Mouse (Mus musculus) neural tube, embryonic 12.5 days (tissue): ENCODE results near the gene Adipoq. TPM values are rescaled to one million over a fixed set of nuclear protein-coding genes. Genes with fewer than 3 reads are reported as not detected.

Source experiments
- ATAC-seq: fragments of 200-750 bp; cut with Nextera tagmentation; 2 replicates; pipeline ENCODE4 v1.8.0; 2017; ENCODE audit warnings: low read depth, mild to moderate bottlenecking, moderate TSS enrichment, moderate library complexity; ENCODE audit not compliant: low FRiP score
- H3K27ac ChIP-seq: fragments of 300-500 bp; sonication (generic); 2 replicates; pipeline ENCODE4 v1.5.1; 2016
- H3K27me3 ChIP-seq: fragments of 300-500 bp; sonication (generic); replicated peaks from 2 replicates; pipeline ENCODE4 v1.6.1; 2016; ENCODE audit warnings: mild to moderate bottlenecking
- H3K36me3 ChIP-seq: fragments of 300-500 bp; sonication (generic); 2 replicates; pipeline ENCODE4 v1.6.1; 2016; ENCODE audit warnings: mild to moderate bottlenecking
- H3K4me1 ChIP-seq: fragments of 300-500 bp; sonication (generic); 2 replicates; pipeline ENCODE4 v1.6.1; 2016
- H3K4me2 ChIP-seq: fragments of 300-500 bp; sonication (generic); replicated peaks from 2 replicates; pipeline ENCODE4 v1.6.1; 2016; ENCODE audit warnings: mild to moderate bottlenecking
- H3K4me3 ChIP-seq: fragments of 300-500 bp; sonication (generic); 2 replicates; pipeline ENCODE4 v1.5.1; 2016
- H3K9ac ChIP-seq: fragments of 300-500 bp; sonication (generic); 2 replicates; pipeline ENCODE4 v1.6.1; 2016; ENCODE audit warnings: mild to moderate bottlenecking
- H3K9me3 ChIP-seq: fragments of 300-500 bp; sonication (generic); 2 replicates; pipeline ENCODE4 v1.6.1; 2016; ENCODE audit warnings: mild to moderate bottlenecking
- whole genome bisulfite sequencing: fragments of 180-500 bp; shearing (Covaris S2); methylation state at CpG from one replicate; pipeline ENCODE4 v1.1.7; 2016; 5-methylcytosine and 5-hydroxymethylcytosine counted together
- polyA plus RNA-seq: library from polyadenylated mRNA; unstranded; fragments of >200 nt; fragmentation: Nextera tagmentation; extraction: Ambion mirVana; gene quantifications from 2 replicates; pipeline ENCODE4 v1.2.1, GENCODE M21; 2016

Adipoq gene
- polyA plus RNA-seq, 1 experiment from 2014 or later, result not detected

GRCm38 (mm10) chr16:23107231-23107942 lies 38.9 kb upstream of the Adipoq start, which contains the start of gene Eif4a2:
Eif4a2 (plus strand) TSS chr16:23107444.
- Histone ChIP-seq H3K4me1 (peaks cover 22% of the 10 kb centered on the region), H3K27me3 (no peaks in the 10 kb centered on the region), H3K4me2 (peak within 1 kb of the TSS; percentile 92), H3K9me3 (no peaks in the 10 kb centered on the region), H3K9ac (peak within 1 kb of the TSS; percentile 96), H3K27ac (peak within 1 kb of the TSS; percentile 93), H3K4me3 (peak within 1 kb of the TSS; percentile 77), H3K36me3 (peaks cover 31% of the 10 kb centered on the region)
- ATAC-seq, result peak; percentile 88
- WGBS, result under 1% methylated on average over 71 of the region's 71 CpGs

DNA sequence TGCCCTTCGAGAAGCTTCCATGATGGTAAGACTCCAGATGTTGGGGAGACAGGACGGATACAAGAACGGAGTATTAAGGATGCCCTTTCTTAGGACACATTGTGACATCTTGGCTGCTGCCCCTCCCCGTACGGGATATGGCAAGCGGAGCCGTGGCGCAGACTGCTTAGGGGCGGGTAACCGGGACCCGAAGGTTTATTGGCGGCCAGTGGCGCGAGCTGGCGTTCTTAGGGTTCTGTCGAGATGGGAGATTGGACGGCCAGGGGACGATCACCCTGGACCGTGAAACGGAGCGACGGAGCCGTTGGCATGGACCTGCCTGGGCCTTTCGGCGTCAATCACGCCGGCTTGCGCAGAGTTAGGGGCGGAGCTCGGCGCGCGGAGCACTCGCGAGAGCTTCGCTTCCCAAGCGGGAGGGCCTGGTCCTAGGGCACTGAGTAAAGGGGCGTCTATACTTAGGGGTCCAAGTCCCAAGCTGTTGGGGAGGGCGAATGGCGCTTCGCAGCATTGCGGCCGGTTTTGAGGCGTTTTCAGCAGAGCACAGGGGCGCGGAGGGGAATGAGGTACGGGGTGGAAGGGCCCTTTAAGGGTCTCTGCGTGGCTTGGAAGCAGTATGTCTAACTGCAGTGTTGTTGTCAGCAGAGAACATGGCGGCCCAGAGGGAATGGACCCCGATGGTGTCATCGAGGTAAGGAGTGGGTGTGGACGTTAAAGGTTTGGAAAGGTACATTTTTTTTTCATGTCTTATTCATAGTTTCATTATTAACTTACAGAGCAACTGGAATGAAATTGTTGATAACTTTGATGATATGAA lies 38.2 kb upstream of the Adipoq start:
- under 1% methylated on average over 52 of the region's 52 CpGs for WGBS
- Histone ChIP-seq H3K27ac (peak overlapping the region; percentile 93), H3K36me3 (peaks cover 38% of the 10 kb centered on the region), H3K4me2 (peak overlapping the region; percentile 92), H3K4me3 (peak overlapping the region; percentile 77), H3K4me1 (peaks cover 17% of the 10 kb centered on the region), H3K9me3 (no peaks in the 10 kb centered on the region), H3K9ac (peak overlapping the region; percentile 96), H3K27me3 (no peaks in the 10 kb centered on the region)
- ATAC-seq, result peak; percentile 94

DNA sequence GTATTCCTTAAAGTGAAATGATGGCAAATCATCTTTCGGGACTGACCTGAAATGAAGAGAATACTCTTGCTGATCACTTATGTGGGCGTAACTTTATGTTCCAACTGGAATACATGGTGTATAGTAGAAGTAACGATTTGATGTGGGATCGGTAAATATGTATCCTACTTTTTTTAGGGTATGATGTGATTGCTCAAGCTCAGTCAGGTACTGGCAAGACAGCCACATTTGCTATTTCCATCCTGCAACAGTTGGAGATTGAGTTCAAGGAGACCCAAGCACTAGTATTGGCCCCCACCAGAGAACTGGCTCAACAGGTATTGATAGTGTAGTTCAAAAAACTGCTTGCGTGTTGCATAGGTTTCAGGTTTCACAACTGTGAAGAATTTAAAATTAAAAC lies 37.4 kb upstream of the Adipoq start:
- WGBS, result 5% methylated on average over 5 of the region's 5 CpGs
- H3K27ac ChIP-seq, result 0 out of 2 replicates have a peak overlapping the region, but pooled peaks have one; percentile 26
- H3K36me3 ChIP-seq, result peaks cover 41% of the 10 kb centered on the region
- peak overlapping the region; percentile 92 for H3K4me2 ChIP-seq
- no peaks in the 10 kb centered on the region for H3K9me3 ChIP-seq
- no peak for ATAC-seq
- H3K4me1 ChIP-seq, result peaks cover 17% of the 10 kb centered on the region
- H3K4me3 ChIP-seq, result peak overlapping the region; percentile 77
- H3K27me3 ChIP-seq, result no peaks in the 10 kb centered on the region
- H3K9ac ChIP-seq, result peak overlapping the region; percentile 96

DNA sequence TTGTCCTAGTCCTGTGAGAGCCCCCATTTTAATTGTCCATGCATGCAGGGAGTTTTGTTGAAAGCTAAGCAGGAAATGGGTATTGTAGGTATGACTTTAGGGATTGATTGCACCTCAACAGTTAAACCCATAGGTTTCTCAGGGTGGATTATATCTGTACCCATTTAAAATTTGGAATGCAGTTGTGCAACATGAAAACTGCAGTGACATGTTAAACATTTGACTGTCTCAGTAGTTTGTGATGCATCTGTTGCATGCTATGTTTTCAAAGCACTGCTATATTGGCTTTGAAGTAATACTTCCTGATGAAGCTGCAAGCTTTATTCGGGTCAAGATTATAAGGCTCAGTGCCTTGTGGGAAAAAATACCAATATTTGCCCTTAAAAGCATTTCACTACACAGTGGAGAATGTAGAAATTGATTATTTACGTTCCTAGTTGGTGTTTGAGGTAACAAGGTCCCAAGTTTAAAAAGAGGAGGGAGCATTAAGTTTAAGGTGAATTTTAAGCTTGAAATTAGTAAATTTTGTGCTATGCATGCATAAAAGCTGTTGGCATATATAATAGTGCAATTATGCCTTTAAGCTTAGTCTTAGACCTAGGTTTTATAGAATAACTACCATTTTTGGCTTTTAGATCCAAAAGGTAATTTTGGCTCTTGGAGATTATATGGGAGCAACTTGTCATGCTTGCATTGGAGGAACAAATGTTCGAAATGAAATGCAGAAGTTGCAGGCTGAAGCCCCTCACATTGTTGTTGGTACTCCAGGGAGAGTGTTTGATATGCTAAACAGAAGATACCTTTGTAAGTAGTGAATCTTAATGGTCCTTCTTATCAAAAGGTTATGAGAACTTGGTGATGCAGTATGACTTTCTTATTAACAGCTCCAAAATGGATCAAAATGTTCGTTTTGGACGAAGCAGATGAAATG lies 36.7 kb upstream of the Adipoq start:
- Histone ChIP-seq H3K4me3 (peak overlapping the region; percentile 77), H3K4me1 (peaks cover 17% of the 10 kb centered on the region), H3K36me3 (peaks cover 47% of the 10 kb centered on the region), H3K9ac (peak overlapping the region; percentile 96), H3K9me3 (no peaks in the 10 kb centered on the region), H3K27me3 (no peaks in the 10 kb centered on the region), H3K27ac (no peak overlapping the region), H3K4me2 (peak overlapping the region; percentile 92)
- no peak for ATAC-seq
- 62% methylated on average over 5 of the region's 5 CpGs for WGBS

GRCm38 (mm10) chr16:23112348-23112747 lies 34.0 kb upstream of the Adipoq start:
- Histone ChIP-seq H3K27ac (no peak overlapping the region), H3K9ac (no peak overlapping the region), H3K4me2 (no peak overlapping the region), H3K4me1 (peaks cover 17% of the 10 kb centered on the region), H3K27me3 (no peaks in the 10 kb centered on the region), H3K9me3 (no peaks in the 10 kb centered on the region), H3K4me3 (no peak overlapping the region), H3K36me3 (peaks cover 56% of the 10 kb centered on the region)
- 83% methylated on average over 12 of the region's 12 CpGs for WGBS
- ATAC-seq, result no peak

DNA sequence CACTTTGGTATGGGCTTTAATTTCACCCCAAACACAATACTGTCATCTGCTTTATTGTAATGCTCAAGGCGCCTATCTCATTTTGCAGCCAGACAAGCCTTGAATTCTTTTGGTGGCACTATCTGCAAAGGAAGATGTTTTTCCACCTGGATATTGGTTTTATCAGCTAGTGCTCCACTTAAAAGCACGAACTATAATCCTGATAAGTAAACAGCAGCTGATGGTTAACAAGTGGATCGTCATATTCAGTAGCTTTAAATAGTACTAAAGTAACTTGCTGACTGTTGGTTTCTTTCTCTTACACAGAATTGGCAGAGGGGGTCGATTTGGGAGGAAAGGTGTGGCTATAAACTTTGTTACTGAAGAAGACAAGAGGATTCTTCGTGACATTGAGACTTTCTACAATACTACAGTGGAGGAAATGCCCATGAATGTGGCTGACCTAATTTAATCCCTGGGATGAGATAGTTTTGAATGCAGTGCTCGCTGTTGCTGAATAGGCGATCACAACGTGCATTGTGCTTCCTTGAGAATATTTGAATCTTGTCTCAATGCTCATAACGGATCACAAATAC lies 33.4 kb upstream of the Adipoq start:
- no peaks in the 10 kb centered on the region for H3K27me3 ChIP-seq
- no peak overlapping the region for H3K27ac ChIP-seq
- H3K4me3 ChIP-seq, result no peak overlapping the region
- H3K36me3 ChIP-seq, result peaks cover 56% of the 10 kb centered on the region
- ATAC-seq, result no peak
- peaks cover 17% of the 10 kb centered on the region for H3K4me1 ChIP-seq
- H3K9ac ChIP-seq, result no peak overlapping the region
- 57% methylated on average over 9 of the region's 9 CpGs for WGBS
- H3K4me2 ChIP-seq, result no peak overlapping the region
- H3K9me3 ChIP-seq, result no peaks in the 10 kb centered on the region

- no peak for ATAC-seq
- no peak overlapping the region for H3K27ac ChIP-seq
- H3K4me2 ChIP-seq, result no peak overlapping the region
These were observed 32.4 kb upstream of the Adipoq start for GRCm38 (mm10) chr16:23113903-23114302.

GRCm38 (mm10) chr16:23114339-23115171 lies 31.8 kb upstream of the Adipoq start:
- ATAC-seq, result no peak
- H3K4me3 ChIP-seq, result no peak overlapping the region
- H3K27ac ChIP-seq, result no peak overlapping the region
- no peak overlapping the region for H3K4me2 ChIP-seq
- H3K4me1 ChIP-seq, result peaks cover 7% of the 10 kb centered on the region
- no peaks in the 10 kb centered on the region for H3K27me3 ChIP-seq
- H3K9ac ChIP-seq, result no peak overlapping the region
- no peaks in the 10 kb centered on the region for H3K9me3 ChIP-seq
- WGBS, result 63% methylated on average over 5 of the region's 5 CpGs
- peaks cover 53% of the 10 kb centered on the region for H3K36me3 ChIP-seq

More at GRCm38 (mm10) chr16:23113903-23114302, 32.4 kb upstream of the Adipoq start:
- H3K4me1 ChIP-seq, result peaks cover 14% of the 10 kb centered on the region
- H3K36me3 ChIP-seq, result peaks cover 55% of the 10 kb centered on the region
- H3K27me3 ChIP-seq, result no peaks in the 10 kb centered on the region
- no peak overlapping the region for H3K9ac ChIP-seq
- H3K4me3 ChIP-seq, result no peak overlapping the region
- H3K9me3 ChIP-seq, result no peaks in the 10 kb centered on the region

GRCm38 (mm10) chr16:23115486-23115885 lies 30.9 kb upstream of the Adipoq start:
- no peaks in the 10 kb centered on the region for H3K27me3 ChIP-seq
- no peak overlapping the region for H3K9ac ChIP-seq
- H3K4me2 ChIP-seq, result no peak overlapping the region
- H3K4me3 ChIP-seq, result no peak overlapping the region
- 88% methylated on average over 3 of the region's 3 CpGs for WGBS
- H3K9me3 ChIP-seq, result no peaks in the 10 kb centered on the region
- peaks cover 52% of the 10 kb centered on the region for H3K36me3 ChIP-seq
- no peak overlapping the region for H3K27ac ChIP-seq
- ATAC-seq, result no peak
- peaks cover 4% of the 10 kb centered on the region; the same call in 1 of the 2 replicates for H3K4me1 ChIP-seq

GRCm38 (mm10) chr16:23117173-23117572 lies 29.2 kb upstream of the Adipoq start:
- no peak for ATAC-seq
- H3K9me3 ChIP-seq, result no peaks in the 10 kb centered on the region
- 70% methylated on average over 4 of the region's 4 CpGs for WGBS
- H3K4me1 ChIP-seq, result no peaks in the 10 kb centered on the region
- H3K36me3 ChIP-seq, result peaks cover 56% of the 10 kb centered on the region
- no peaks in the 10 kb centered on the region for H3K27me3 ChIP-seq
- H3K4me2 ChIP-seq, result no peak overlapping the region
- no peak overlapping the region for H3K9ac ChIP-seq
- H3K4me3 ChIP-seq, result no peak overlapping the region
- H3K27ac ChIP-seq, result no peak overlapping the region

- Histone ChIP-seq H3K4me2 (no peak overlapping the region), H3K9ac (no peak overlapping the region), H3K4me1 (peaks cover 10% of the 10 kb centered on the region; the same call in 1 of the 2 replicates), H3K27me3 (no peaks in the 10 kb centered on the region), H3K27ac (no peak overlapping the region), H3K36me3 (peaks cover 45% of the 10 kb centered on the region), H3K4me3 (no peak overlapping the region), H3K9me3 (no peaks in the 10 kb centered on the region)
- no peak for ATAC-seq
- 93% methylated on average over 3 of the region's 3 CpGs for WGBS
These were observed 23.9 kb upstream of the Adipoq start for GRCm38 (mm10) chr16:23122446-23122845.
